In genomic region chr19:7595534-7595933, GRCm38 (mm10) we compare ENCODE assay signal across 7 mouse cellular contexts. TPM values are rescaled to one million over a fixed set of nuclear protein-coding genes. Genes with fewer than 3 reads are reported as not detected.
DNase-seq lines count a peak whose midpoint lies in the region; ATAC-seq and TF ChIP-seq lines count a peak whose summit lies in the region.

No protein-coding gene starts in this region.

- ATAC-seq in Patski = peak; percentile 73
- ATAC-seq in heart, postnatal 0 days (ENCODE audit: insufficient read depth, low read depth) = 0 out of 2 replicates have a peak, but pooled peaks have one; percentile 30

- in situ Hi-C loops in CH12.LX (cut with MboI; ENCODE audit: low pct_ligation_motif_present, low pct_unique_long_range_greater_than_20kb, low sequenced_read_pairs) = loop anchor here (5.0 kb wide), 1 partner anchor 63 kb away; no protein-coding TSS in a partner anchor
- in situ Hi-C loops in Patski (cut with MboI; ENCODE audit: low pct_unique_long_range_greater_than_20kb) = loop anchor here (5.0 kb wide), 2 partner anchors 63 to 148 kb away; no protein-coding TSS in a partner anchor

- H3K27me3 ChIP-seq in CH12.LX (replicated peaks) (no peaks in the 10 kb centered on the region), Patski (peaks cover 6% of the 10 kb centered on the region)
- no peaks in the 10 kb centered on the region for H3K27me3 ChIP-seq in heart, postnatal 0 days (ENCODE audit: control insufficient read depth, insufficient read depth, low read length)

- TF ChIP-seq POLR2A in CH12.LX (IDR thresholded peaks at IDR 0.05; ENCODE audit: low read depth, low read length) = no peak

- no peak overlapping the region for H3K4me2 ChIP-seq in CH12.LX (ENCODE audit: insufficient read depth, low read depth, poor library complexity, severe bottlenecking)
- no peak overlapping the region for H3K4me2 ChIP-seq in heart, postnatal 0 days (ENCODE audit: low read depth, low read length)

- dilution Hi-C loops in CH12.LX (cut with MboI; ENCODE audit: extremely low pct_ligation_motif_present, extremely low pct_unique_long_range_greater_than_20kb, low sequenced_read_pairs) = no loop called here

- WGBS in heart, postnatal 0 days = 15% methylated on average over 2 of the region's 2 CpGs

- DNase-seq in layer of hippocampus, adult 2 months (ENCODE audit: low spot score in 2 of 2) = peak; percentile 48 to 60
- DNase-seq in layer of hippocampus, postnatal 25 days (ENCODE audit: extremely low spot score in 1 of 2, low spot score in 1 of 2) = no peak
- DNase-seq in CH12.LX (ENCODE audit: extremely low read depth) = peak; percentile 38
- no peak for DNase-seq in Patski (ENCODE audit: low read depth, low spot score)
- peak; percentile 60 for DNase-seq in heart, postnatal 0 days (ENCODE audit: low spot score)
- peak; percentile 68 for DNase-seq in lung, postnatal 10 days
- DNase-seq in spleen, adult 12 weeks (ENCODE audit: low spot score) = no peak

- no peaks in the 10 kb centered on the region for H3K9me3 ChIP-seq in CH12.LX (replicated peaks; ENCODE audit: low read length)
- no peaks in the 10 kb centered on the region for H3K9me3 ChIP-seq in heart, postnatal 0 days (replicated peaks; ENCODE audit: control insufficient read depth, low read length)

- no peak for TF ChIP-seq EP300 in CH12.LX (IDR thresholded peaks at IDR 0.05; ENCODE audit: low read length)
- TF ChIP-seq EP300 in heart, postnatal 0 days (IDR thresholded peaks at IDR 0.05; ENCODE audit: low read depth) = no peak

- no peaks in the 10 kb centered on the region for H3K36me3 ChIP-seq in CH12.LX (replicated peaks in 1 of 2; ENCODE audit: control insufficient read depth in 1 of 2, insufficient read depth in 1 of 2, low read length in 1 of 2)
- H3K36me3 ChIP-seq in heart, postnatal 0 days (replicated peaks; ENCODE audit: control insufficient read depth, insufficient read depth, low read length) = no peaks in the 10 kb centered on the region

- CTCF ChIA-PET in Patski (lab: Charles Lee) = interaction anchor here (0.7 to 3.1 kb wide), 15 partner anchors 10 to 155 kb away, joined by 3 to 24 read pairs (median 5); partner anchors contain the start of genes Lgals12 and Pla2g16

- no peaks in the 10 kb centered on the region for H3K79me2 ChIP-seq in CH12.LX (replicated peaks; ENCODE audit: control insufficient read depth, extremely low read depth, insufficient read depth, poor library complexity, severe bottlenecking)

- H3K4me3 ChIP-seq in layer of hippocampus, adult 2 months = no peak overlapping the region
- H3K4me3 ChIP-seq in CH12.LX (replicated peaks in 1 of 3; ENCODE audit: low read depth in 2 of 3, low read length in 2 of 3, poor library complexity in 1 of 3) = no peak overlapping the region
- H3K4me3 ChIP-seq in heart, postnatal 0 days (ENCODE audit: low read depth, low read length) = no peak overlapping the region

- POLR2A ChIA-PET in Patski (lab: Charles Lee) = interaction anchor here (0.6 to 1.0 kb wide), 2 partner anchors 64 to 621 kb away, joined by 4 to 6 read pairs; no protein-coding TSS in a partner anchor

- peak; percentile 83 for TF ChIP-seq RAD21 in CH12.LX (IDR thresholded peaks at IDR 0.05; ENCODE audit: low read depth, low read length)

- TF ChIP-seq CTCF in layer of hippocampus, adult 2 months (conservative IDR thresholded peaks at IDR 0.05) = peak; percentile 83
- TF ChIP-seq CTCF in CH12.LX (conservative IDR thresholded peaks at IDR 0.05 in 1 of 2, IDR thresholded peaks at IDR 0.05 in 1 of 2; ENCODE audit: low read depth in 2 of 2, low read length in 2 of 2) (peak; percentile 23 to 88; a peak in 2 of 4 replicates), Patski (IDR thresholded peaks at IDR 0.05) (peak; percentile 80)
- peak; percentile 86 for TF ChIP-seq CTCF in heart, postnatal 0 days (IDR thresholded peaks at IDR 0.05; ENCODE audit: low read depth)

- H3K27ac ChIP-seq in layer of hippocampus, adult 2 months = no peak overlapping the region
- no peak overlapping the region for H3K27ac ChIP-seq in CH12.LX (ENCODE audit: insufficient read depth, low read depth)
- no peak overlapping the region for H3K27ac ChIP-seq in heart, postnatal 0 days (ENCODE audit: low read depth)

- H3K4me1 ChIP-seq in CH12.LX (ENCODE audit: control insufficient read depth in 1 of 2, insufficient read depth in 2 of 2) = peaks cover 0 to 3% of the 10 kb centered on the region in 2 experiments; a peak in 2 of 4 replicates
- H3K4me1 ChIP-seq in heart, postnatal 0 days (ENCODE audit: control insufficient read depth, insufficient read depth) = peaks cover 4% of the 10 kb centered on the region; the same call in 1 of the 2 replicates

- no peak overlapping the region for H3K9ac ChIP-seq in CH12.LX (ENCODE audit: insufficient read depth, low read depth)
- no peak overlapping the region for H3K9ac ChIP-seq in heart, postnatal 0 days (replicated peaks; ENCODE audit: low read depth, low read length)

TF ChIP-seq in CH12.LX, 34 proteins besides CTCF, POLR2A, EP300 and RAD21:
- peak; percentile 93 for TF ChIP-seq SMC3 (IDR thresholded peaks at IDR 0.05; ENCODE audit: low read depth, low read length)
- no peak for TF ChIP-seq ZMIZ1 (IDR thresholded peaks at IDR 0.05; ENCODE audit: low read depth, low read length)
- TF ChIP-seq ZC3H11A (IDR thresholded peaks at IDR 0.05; ENCODE audit: low read depth, low read length) = peak; percentile 77

RNA-seq across cellular contexts. Expression of gene Lgals12, which starts 11.5 kb away (rescaled TPM):
- total RNA-seq in layer of hippocampus, adult 2 months (2021) = under 1 TPM; 0.13 to 0.17 TPM
- under 1 TPM; 0.28 to 0.32 TPM for total RNA-seq in layer of hippocampus, postnatal 25 days (2021)
- total RNA-seq in CH12.LX (2012; rRNA removed) (not detected in 2 replicates), CH12.LX (2014; rRNA removed) (not detected in 2 replicates)
- polyA plus RNA-seq in CH12.LX (2012; ENCODE audit: insufficient read length, low read depth) (not detected in 2 replicates), Patski (2021) (not detected)
- total RNA-seq in heart, postnatal 0 days (2014; rRNA removed; ENCODE audit: low replicate concordance) = not detected in 2 replicates
- 0.04 and 0.05 TPM in 2 replicates for polyA plus RNA-seq in heart, postnatal 0 days (2015; fragmentation: Nextera tagmentation; extraction: Ambion mirVana)

RNA-seq across cellular contexts. Expression of gene Hrasls5, which starts 16.8 kb away (rescaled TPM):
- total RNA-seq in layer of hippocampus, adult 2 months (2021) = not detected
- total RNA-seq in layer of hippocampus, postnatal 25 days (2021) = not detected
- not detected in 2 replicates for total RNA-seq in CH12.LX (2012; rRNA removed)
- total RNA-seq in CH12.LX (2014; rRNA removed) = not detected in 2 replicates
- not detected in 2 replicates for polyA plus RNA-seq in CH12.LX (2012; ENCODE audit: insufficient read length, low read depth)
- polyA plus RNA-seq in Patski (2021) = not detected
- not detected in 2 replicates for total RNA-seq in heart, postnatal 0 days (2014; rRNA removed; ENCODE audit: low replicate concordance)
- polyA plus RNA-seq in heart, postnatal 0 days (2015; fragmentation: Nextera tagmentation; extraction: Ambion mirVana) = not detected in 2 replicates

RNA-seq across cellular contexts. Expression of gene Pla2g16, which starts 38.3 kb away (rescaled TPM):
- 10 to 100 TPM; 29.8 to 34.2 TPM for total RNA-seq in layer of hippocampus, adult 2 months (2021)
- 10 to 100 TPM; 22.1 to 26.9 TPM for total RNA-seq in layer of hippocampus, postnatal 25 days (2021)
- total RNA-seq in CH12.LX (2012; rRNA removed) (19.9 and 28.2 TPM in 2 replicates), CH12.LX (2014; rRNA removed) (17.9 and 19.5 TPM in 2 replicates)
- polyA plus RNA-seq in CH12.LX (2012; ENCODE audit: insufficient read length, low read depth) (12.5 and 15.4 TPM in 2 replicates), Patski (2021) (17.8 TPM)
- 41.6 and 45.6 TPM in 2 replicates for total RNA-seq in heart, postnatal 0 days (2014; rRNA removed; ENCODE audit: low replicate concordance)
- 69.2 and 74.1 TPM in 2 replicates for polyA plus RNA-seq in heart, postnatal 0 days (2015; fragmentation: Nextera tagmentation; extraction: Ambion mirVana)

Comparison
In these comparisons a context has a peak if more than half of its experiments do, and no peak if none do; other contexts are left out.
1. DNase-seq: peak in layer of hippocampus, adult 2 months (2 of 2), CH12.LX (single experiment), heart, postnatal 0 days (single experiment) and lung, postnatal 10 days (single experiment); none in layer of hippocampus, postnatal 25 days (0 of 2), Patski (single experiment) and spleen, adult 12 weeks (single experiment).
2. Peak in every context shown above with its lines, with median percentiles within 50 percentile points of each other: CTCF ChIP-seq.